Mouse (Mus musculus): Measurements from ENCODE around the gene Dek. TPM values are rescaled to one million over a fixed set of nuclear protein-coding genes. Genes with fewer than 3 reads are reported as not detected.

Dek gene
- polyA plus RNA-seq, 1 experiment from 2014 or later, result 345 TPM

DNA sequence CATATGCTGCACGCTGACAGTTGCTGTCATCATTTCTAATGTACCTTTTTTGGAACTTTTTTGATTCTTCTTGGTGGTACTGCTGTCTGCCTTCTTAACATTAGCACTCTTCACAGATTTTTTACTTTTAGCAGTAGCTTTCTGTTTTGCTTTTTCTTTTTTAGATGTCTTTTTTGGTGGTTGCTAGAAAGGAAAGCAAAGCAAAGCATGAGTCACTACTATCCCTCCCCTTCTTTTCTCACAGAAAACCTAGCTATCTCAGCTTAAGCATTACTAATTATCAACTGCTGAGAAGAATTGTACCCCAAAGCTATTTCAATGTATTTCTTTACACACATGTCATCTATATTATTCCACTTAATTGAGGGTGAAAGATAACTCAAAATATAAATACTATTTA lies 17.6 kb downstream of the Dek start:
- Histone ChIP-seq H3K4me3 (ENCODE audit: low read depth, low read length) (no peak overlapping the region), H3K4me1 (ENCODE audit: control insufficient read depth, insufficient read depth, low read length) (no peaks in the 10 kb centered on the region), H3K27ac (replicated peaks; ENCODE audit: low read depth, low read length) (no peak overlapping the region), H3K27me3 (ENCODE audit: control insufficient read depth, insufficient read depth, low read length) (no peaks in the 10 kb centered on the region), H3K4me2 (ENCODE audit: low read depth, low read length) (no peak overlapping the region), H3K36me3 (replicated peaks; ENCODE audit: control insufficient read depth, insufficient read depth, low read depth, low read length) (peaks cover 5% of the 10 kb centered on the region), H3K9me3 (replicated peaks; ENCODE audit: control insufficient read depth, low read length) (no peaks in the 10 kb centered on the region), H3K9ac (replicated peaks; ENCODE audit: low read length) (no peak overlapping the region)
- WGBS, result 100% methylated on average over 1 of the region's 1 CpGs
- DNase-seq (ENCODE audit: low spot score), result no peak
- no peak for ATAC-seq (replicated peaks; ENCODE audit: insufficient number of reproducible peaks, low FRiP score, low TSS enrichment, low read depth)

DNA sequence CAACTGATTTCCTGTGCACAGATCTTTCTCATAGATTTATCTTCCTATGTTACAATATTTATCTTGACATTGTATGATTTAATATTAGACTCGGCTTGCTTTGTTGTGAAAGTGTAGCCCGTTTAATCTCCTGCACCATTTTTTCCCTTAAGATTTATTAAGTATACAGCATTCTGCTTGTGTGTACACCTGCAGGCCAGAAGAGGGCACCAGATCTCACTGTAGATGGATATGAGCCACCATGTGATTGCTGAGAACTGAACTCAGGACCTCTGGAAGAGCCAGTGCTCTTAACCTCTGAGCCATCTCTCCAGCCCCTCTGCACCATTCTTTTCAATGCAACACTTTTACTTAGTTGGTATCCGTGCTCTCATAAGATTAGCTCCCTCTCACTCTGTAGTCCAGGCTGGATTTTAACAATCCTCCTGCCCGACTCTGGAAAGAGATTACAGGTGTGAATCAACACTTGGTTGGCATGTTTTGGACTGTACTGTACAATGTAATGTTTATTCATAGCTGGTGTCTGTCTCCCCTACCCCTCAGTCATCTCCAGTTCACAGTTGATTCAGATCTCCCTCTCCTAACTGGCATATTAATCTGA lies 25.0 kb downstream of the Dek start:
- Histone ChIP-seq H3K4me1 (ENCODE audit: control insufficient read depth, insufficient read depth, low read length) (no peaks in the 10 kb centered on the region), H3K4me2 (ENCODE audit: low read depth, low read length) (no peak overlapping the region), H3K27ac (replicated peaks; ENCODE audit: low read depth, low read length) (no peak overlapping the region), H3K36me3 (replicated peaks; ENCODE audit: control insufficient read depth, insufficient read depth, low read depth, low read length) (no peaks in the 10 kb centered on the region; the same call in none of the 2 replicates), H3K4me3 (ENCODE audit: low read depth, low read length) (no peak overlapping the region), H3K9me3 (replicated peaks; ENCODE audit: control insufficient read depth, low read length) (no peaks in the 10 kb centered on the region), H3K27me3 (ENCODE audit: control insufficient read depth, insufficient read depth, low read length) (no peaks in the 10 kb centered on the region), H3K9ac (replicated peaks; ENCODE audit: low read length) (no peak overlapping the region)
- 85% methylated on average over 4 of the region's 4 CpGs for WGBS
- DNase-seq (ENCODE audit: low spot score), result no peak
- no peak for ATAC-seq (replicated peaks; ENCODE audit: insufficient number of reproducible peaks, low FRiP score, low TSS enrichment, low read depth)

DNA sequence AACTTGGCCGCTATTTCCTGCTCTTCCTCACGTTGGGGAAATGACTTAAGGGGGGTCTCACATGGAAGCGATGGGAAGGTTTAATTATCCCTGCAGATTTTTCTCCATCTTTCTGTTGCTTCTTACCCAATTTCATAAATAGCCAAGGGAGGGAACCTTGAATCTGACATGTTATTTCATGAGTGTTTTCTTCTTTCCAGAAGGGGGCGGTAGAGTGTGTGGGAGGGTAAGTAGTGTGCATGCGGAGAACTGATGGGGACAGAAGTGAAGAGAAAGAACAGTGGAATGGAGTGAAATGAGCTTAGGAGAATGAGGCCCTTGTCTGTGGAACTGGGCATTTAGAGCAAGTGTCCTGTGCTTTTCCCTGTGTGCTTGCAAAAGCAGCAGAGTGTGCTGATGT lies 27.2 kb downstream of the Dek start:
- H3K27ac ChIP-seq (replicated peaks; ENCODE audit: low read depth, low read length), result no peak overlapping the region
- ATAC-seq (replicated peaks; ENCODE audit: insufficient number of reproducible peaks, low FRiP score, low TSS enrichment, low read depth) (no peak), DNase-seq (ENCODE audit: low spot score) (peak; percentile 4)
- H3K4me1 ChIP-seq (ENCODE audit: control insufficient read depth, insufficient read depth, low read length), result no peaks in the 10 kb centered on the region
- H3K27me3 ChIP-seq (ENCODE audit: control insufficient read depth, insufficient read depth, low read length), result no peaks in the 10 kb centered on the region
- no peaks in the 10 kb centered on the region for H3K9me3 ChIP-seq (replicated peaks; ENCODE audit: control insufficient read depth, low read length)
- no peak overlapping the region for H3K9ac ChIP-seq (replicated peaks; ENCODE audit: low read length)
- H3K4me2 ChIP-seq (ENCODE audit: low read depth, low read length), result no peak overlapping the region
- WGBS, result 69% methylated on average over 5 of the region's 5 CpGs
- no peaks in the 10 kb centered on the region; the same call in 1 of the 2 replicates for H3K36me3 ChIP-seq (replicated peaks; ENCODE audit: control insufficient read depth, insufficient read depth, low read depth, low read length)
- no peak overlapping the region for H3K4me3 ChIP-seq (ENCODE audit: low read depth, low read length)

DNA sequence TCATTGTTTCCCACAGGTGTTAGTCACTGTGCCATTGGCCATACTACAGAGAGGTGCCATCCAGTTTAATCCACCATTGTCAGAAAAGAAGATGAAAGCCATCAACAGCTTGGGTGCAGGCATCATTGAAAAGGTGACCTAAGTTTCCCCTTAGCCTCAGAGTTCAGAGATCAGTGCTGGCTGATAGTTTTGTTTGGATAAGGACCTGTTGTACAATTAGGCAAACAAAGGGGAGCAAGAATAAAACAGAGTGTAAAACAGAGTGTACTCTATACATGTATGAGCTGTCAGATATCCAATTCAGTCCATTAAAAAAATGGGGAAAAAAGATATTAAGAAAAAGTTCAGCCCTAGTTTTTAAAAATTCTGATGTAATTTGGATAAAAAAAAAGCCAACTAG lies 28.6 kb downstream of the Dek start:
- H3K36me3 ChIP-seq (replicated peaks; ENCODE audit: control insufficient read depth, insufficient read depth, low read depth, low read length), result no peaks in the 10 kb centered on the region; the same call in 1 of the 2 replicates

DNA sequence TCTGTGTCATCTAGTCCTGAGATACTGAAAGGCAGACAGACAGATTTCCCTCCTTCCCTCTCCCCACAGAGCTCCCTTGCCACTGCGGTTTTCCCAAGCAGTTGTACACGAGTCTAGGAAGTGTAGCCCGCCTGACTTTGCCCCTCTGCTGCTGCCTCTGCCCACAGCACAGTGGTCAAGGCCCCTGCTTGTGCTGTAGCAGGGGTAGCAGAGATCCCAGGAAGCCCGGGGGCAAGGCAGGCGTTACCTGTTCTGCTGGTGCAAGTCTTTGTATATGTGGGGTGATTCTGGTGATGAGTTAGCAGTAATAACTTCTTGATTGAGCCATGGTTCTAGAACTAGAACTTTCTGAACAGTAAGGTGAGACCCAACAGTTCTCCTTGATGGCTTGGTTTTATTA lies 29.8 kb downstream of the Dek start:
- H3K4me2 ChIP-seq (ENCODE audit: low read depth, low read length), result no peak overlapping the region
- no peak overlapping the region for H3K9ac ChIP-seq (replicated peaks; ENCODE audit: low read length)
- no peak for DNase-seq (ENCODE audit: low spot score)
- 87% methylated on average over 5 of the region's 5 CpGs for WGBS
- H3K9me3 ChIP-seq (replicated peaks; ENCODE audit: control insufficient read depth, low read length), result no peaks in the 10 kb centered on the region
- H3K4me3 ChIP-seq (ENCODE audit: low read depth, low read length), result no peak overlapping the region
- no peaks in the 10 kb centered on the region for H3K4me1 ChIP-seq (ENCODE audit: control insufficient read depth, insufficient read depth, low read length)
- no peak for ATAC-seq (replicated peaks; ENCODE audit: insufficient number of reproducible peaks, low FRiP score, low TSS enrichment, low read depth)
- H3K36me3 ChIP-seq (replicated peaks; ENCODE audit: control insufficient read depth, insufficient read depth, low read depth, low read length), result no peaks in the 10 kb centered on the region; the same call in 1 of the 2 replicates
- no peaks in the 10 kb centered on the region for H3K27me3 ChIP-seq (ENCODE audit: control insufficient read depth, insufficient read depth, low read length)
- H3K27ac ChIP-seq (replicated peaks; ENCODE audit: low read depth, low read length), result no peak overlapping the region

More for the DNA sequence above, 28.6 kb downstream of the Dek start:
- Histone ChIP-seq H3K9me3 (replicated peaks; ENCODE audit: control insufficient read depth, low read length) (no peaks in the 10 kb centered on the region), H3K4me3 (ENCODE audit: low read depth, low read length) (no peak overlapping the region), H3K9ac (replicated peaks; ENCODE audit: low read length) (no peak overlapping the region), H3K27ac (replicated peaks; ENCODE audit: low read depth, low read length) (no peak overlapping the region), H3K4me1 (ENCODE audit: control insufficient read depth, insufficient read depth, low read length) (no peaks in the 10 kb centered on the region), H3K4me2 (ENCODE audit: low read depth, low read length) (no peak overlapping the region), H3K27me3 (ENCODE audit: control insufficient read depth, insufficient read depth, low read length) (no peaks in the 10 kb centered on the region)
- no peak for ATAC-seq (replicated peaks; ENCODE audit: insufficient number of reproducible peaks, low FRiP score, low TSS enrichment, low read depth)
- no peak for DNase-seq (ENCODE audit: low spot score)

DNA sequence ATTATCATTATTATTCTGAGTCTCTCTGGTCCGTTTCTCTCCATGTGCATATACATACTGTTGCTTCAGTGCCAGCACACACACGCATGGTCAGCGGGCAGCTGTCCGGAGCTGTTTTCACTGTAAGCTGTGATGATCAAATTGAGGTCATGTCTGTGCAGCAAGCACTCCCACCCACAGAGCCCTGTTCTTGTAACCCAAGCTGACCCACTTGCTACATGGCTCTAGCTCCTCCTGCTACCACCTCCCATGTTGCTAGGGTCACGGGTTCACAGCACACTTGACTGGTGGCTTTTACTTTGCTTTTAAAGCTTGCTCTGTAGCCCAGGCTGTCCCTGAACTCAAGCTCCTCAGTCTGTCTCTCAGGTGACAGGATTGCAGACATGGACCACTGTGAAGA lies 33.5 kb downstream of the Dek start:
- Histone ChIP-seq H3K9ac (replicated peaks; ENCODE audit: low read length) (no peak overlapping the region), H3K4me2 (ENCODE audit: low read depth, low read length) (no peak overlapping the region), H3K4me3 (ENCODE audit: low read depth, low read length) (no peak overlapping the region), H3K27ac (replicated peaks; ENCODE audit: low read depth, low read length) (no peak overlapping the region), H3K36me3 (replicated peaks; ENCODE audit: control insufficient read depth, insufficient read depth, low read depth, low read length) (no peaks in the 10 kb centered on the region), H3K9me3 (replicated peaks; ENCODE audit: control insufficient read depth, low read length) (no peaks in the 10 kb centered on the region), H3K4me1 (ENCODE audit: control insufficient read depth, insufficient read depth, low read length) (no peaks in the 10 kb centered on the region), H3K27me3 (ENCODE audit: control insufficient read depth, insufficient read depth, low read length) (no peaks in the 10 kb centered on the region)
- no peak for DNase-seq (ENCODE audit: low spot score)
- ATAC-seq (replicated peaks; ENCODE audit: insufficient number of reproducible peaks, low FRiP score, low TSS enrichment, low read depth), result no peak
- WGBS, result 87% methylated on average over 5 of the region's 5 CpGs

DNA sequence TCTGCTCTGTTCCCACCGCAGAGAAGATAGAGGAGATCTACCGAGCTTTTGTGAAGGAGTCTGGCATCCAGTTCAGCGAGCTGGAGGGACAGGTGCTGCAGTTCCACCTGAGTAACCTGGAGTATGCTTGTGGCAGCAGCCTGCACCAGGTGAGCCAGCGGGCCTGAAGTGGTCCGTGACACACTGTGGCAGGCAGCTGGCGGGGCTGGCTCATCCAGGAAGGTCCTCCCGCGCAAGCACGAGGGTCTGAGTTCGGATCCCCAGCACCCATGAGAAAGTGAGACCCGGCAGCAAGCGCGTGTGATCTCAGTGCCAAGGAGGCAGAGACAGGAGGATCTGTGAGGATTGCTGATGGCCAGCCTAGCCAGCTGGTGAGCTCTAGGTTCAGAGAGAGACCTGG lies 34.1 kb downstream of the Dek start:
- no peaks in the 10 kb centered on the region for H3K36me3 ChIP-seq (replicated peaks; ENCODE audit: control insufficient read depth, insufficient read depth, low read depth, low read length)
- WGBS, result 95% methylated on average over 13 of the region's 13 CpGs
- H3K4me1 ChIP-seq (ENCODE audit: control insufficient read depth, insufficient read depth, low read length), result no peaks in the 10 kb centered on the region
- H3K9me3 ChIP-seq (replicated peaks; ENCODE audit: control insufficient read depth, low read length), result no peaks in the 10 kb centered on the region
- no peak overlapping the region for H3K4me3 ChIP-seq (ENCODE audit: low read depth, low read length)
- no peak overlapping the region for H3K27ac ChIP-seq (replicated peaks; ENCODE audit: low read depth, low read length)
- H3K4me2 ChIP-seq (ENCODE audit: low read depth, low read length), result no peak overlapping the region
- H3K27me3 ChIP-seq (ENCODE audit: control insufficient read depth, insufficient read depth, low read length), result no peaks in the 10 kb centered on the region
- ATAC-seq (replicated peaks; ENCODE audit: insufficient number of reproducible peaks, low FRiP score, low TSS enrichment, low read depth) (no peak), DNase-seq (ENCODE audit: low spot score) (no peak)
- H3K9ac ChIP-seq (replicated peaks; ENCODE audit: low read length), result no peak overlapping the region

DNA sequence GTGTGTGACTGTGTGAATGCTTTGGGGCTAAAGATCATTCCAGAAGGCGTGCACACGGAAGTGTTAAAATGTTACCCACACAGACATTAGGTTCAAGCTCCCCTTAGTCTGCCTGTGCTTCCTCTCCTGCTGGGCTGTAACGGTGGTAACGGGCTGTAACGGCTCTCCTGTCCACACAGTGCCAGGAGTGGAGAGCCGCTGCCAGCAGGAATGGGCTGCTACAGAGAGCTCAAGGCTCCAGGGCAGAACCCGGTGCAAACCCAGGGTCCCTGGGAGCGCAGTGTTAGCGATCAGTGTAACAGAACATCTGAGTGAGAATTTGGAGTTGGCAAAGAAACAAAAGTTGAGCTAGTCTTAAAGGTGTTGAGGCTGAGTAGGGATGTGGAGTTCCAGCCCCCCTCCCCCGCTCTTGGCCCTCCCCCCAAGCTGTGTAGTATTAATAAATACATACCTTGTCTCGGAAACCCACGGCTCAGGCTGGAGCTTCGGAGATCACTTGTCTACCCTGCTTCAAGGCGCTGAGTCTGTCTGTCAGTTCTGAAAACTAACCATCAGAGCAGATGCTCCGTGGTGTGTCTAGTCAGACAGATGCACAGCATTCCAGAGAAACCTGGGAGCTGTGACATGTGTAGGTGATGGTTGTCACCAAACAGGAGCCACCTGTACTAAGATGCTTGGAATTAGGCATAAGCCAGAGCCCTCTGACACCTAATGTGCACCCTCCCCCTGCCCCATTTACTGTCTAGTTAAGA lies 35.5 kb downstream of the Dek start:
- H3K4me2 ChIP-seq (ENCODE audit: low read depth, low read length), result no peak overlapping the region
- H3K27me3 ChIP-seq (ENCODE audit: control insufficient read depth, insufficient read depth, low read length), result no peaks in the 10 kb centered on the region
- no peaks in the 10 kb centered on the region for H3K4me1 ChIP-seq (ENCODE audit: control insufficient read depth, insufficient read depth, low read length)
- H3K9me3 ChIP-seq (replicated peaks; ENCODE audit: control insufficient read depth, low read length), result no peaks in the 10 kb centered on the region
- no peak overlapping the region for H3K4me3 ChIP-seq (ENCODE audit: low read depth, low read length)
- 85% methylated on average over 15 of the region's 15 CpGs for WGBS
- ATAC-seq (replicated peaks; ENCODE audit: insufficient number of reproducible peaks, low FRiP score, low TSS enrichment, low read depth) (no peak), DNase-seq (ENCODE audit: low spot score) (no peak)
- no peak overlapping the region for H3K9ac ChIP-seq (replicated peaks; ENCODE audit: low read length)
- no peak overlapping the region for H3K27ac ChIP-seq (replicated peaks; ENCODE audit: low read depth, low read length)
- H3K36me3 ChIP-seq (replicated peaks; ENCODE audit: control insufficient read depth, insufficient read depth, low read depth, low read length), result no peaks in the 10 kb centered on the region
